Mouse (Mus musculus): Measurements from ENCODE around the gene Cfap61.

- TF ChIP-seq SMC3 (IDR thresholded peaks at IDR 0.05; ENCODE audit: low read depth, low read length), result no peak
- no peak for TF ChIP-seq ZC3H11A (IDR thresholded peaks at IDR 0.05; ENCODE audit: low read depth, low read length)
- no peak for TF ChIP-seq CHD1 (IDR thresholded peaks at IDR 0.05; ENCODE audit: low read depth, low read length)
- TF ChIP-seq ZKSCAN1 (IDR thresholded peaks at IDR 0.05; ENCODE audit: low read depth, low read length), result no peak
- no peak for TF ChIP-seq GATA1 (IDR thresholded peaks at IDR 0.05; ENCODE audit: low read depth, low read length)
- no peak for TF ChIP-seq CTCF (IDR thresholded peaks at IDR 0.05 in 2 of 3, conservative IDR thresholded peaks at IDR 0.05 in 1 of 3; ENCODE audit: control insufficient read depth in 1 of 3, insufficient read depth in 1 of 3, low read depth in 2 of 3, low read length in 3 of 3, poor library complexity in 1 of 3, severe bottlenecking in 1 of 3)
- TF ChIP-seq E2F4 (IDR thresholded peaks at IDR 0.05; ENCODE audit: borderline replicate concordance, low read depth, low read length), result no peak
- no peak for TF ChIP-seq NELFE (IDR thresholded peaks at IDR 0.05; ENCODE audit: low read depth, low read length)
- no peak for TF ChIP-seq USF2 (IDR thresholded peaks at IDR 0.05; ENCODE audit: borderline replicate concordance in 1 of 2, insufficient read depth in 1 of 2, low read depth in 1 of 2, low read length in 2 of 2)
- no peak for TF ChIP-seq CHD2 (IDR thresholded peaks at IDR 0.05; ENCODE audit: low read length)
- TF ChIP-seq MAFK (IDR thresholded peaks at IDR 0.05; ENCODE audit: borderline replicate concordance, low read depth, low read length), result no peak
- no peak for TF ChIP-seq POLR2AphosphoS2 (IDR thresholded peaks at IDR 0.05; ENCODE audit: low read length)
- TF ChIP-seq MAX (IDR thresholded peaks at IDR 0.05; ENCODE audit: low read length), result no peak
- TF ChIP-seq POLR2A (IDR thresholded peaks at IDR 0.05; ENCODE audit: control insufficient read depth in 1 of 2, insufficient read depth in 1 of 2, low read depth in 1 of 2, low read length in 2 of 2, poor library complexity in 1 of 2), result no peak
These were observed 328.4 kb downstream of the Cfap61 start for GRCm38 (mm10) chr2:146262966-146263365.

Measured in MEL (cell line).